Mouse (Mus musculus): ENCODE measurements at regions not wholly inside any gene's neighbourhood (a gene's known extent, or its start where the extent isn't known, plus 50 kb on each side); places are given as distances from the start of the nearest gene placed in this dataset.
"Not testable (repeated sequence)": the region's sequence is repeated elsewhere in the genome, so short reads cannot be mapped to it uniquely, and the experiment has no call there.

GRCm38 (mm10) chr12:77526581-77526980, 288.7 kb downstream of the Fut8 start:
- not testable (repeated sequence) for H3K4me1 ChIP-seq (ENCODE audit: insufficient read depth, low read depth, low read length); H3K9me3 ChIP-seq (replicated peaks); ATAC-seq (ENCODE audit: extremely low read depth, insufficient number of reproducible peaks, low FRiP score, poor library complexity, severe bottlenecking); DNase-seq (ENCODE audit: low spot score); H3K36me3 ChIP-seq (replicated peaks); H3K4me3 ChIP-seq (ENCODE audit: low read depth, low read length)
- H3K27me3 ChIP-seq (ENCODE audit: insufficient read depth, low read length): peaks cover 36% of the 10 kb centered on the region

DNA sequence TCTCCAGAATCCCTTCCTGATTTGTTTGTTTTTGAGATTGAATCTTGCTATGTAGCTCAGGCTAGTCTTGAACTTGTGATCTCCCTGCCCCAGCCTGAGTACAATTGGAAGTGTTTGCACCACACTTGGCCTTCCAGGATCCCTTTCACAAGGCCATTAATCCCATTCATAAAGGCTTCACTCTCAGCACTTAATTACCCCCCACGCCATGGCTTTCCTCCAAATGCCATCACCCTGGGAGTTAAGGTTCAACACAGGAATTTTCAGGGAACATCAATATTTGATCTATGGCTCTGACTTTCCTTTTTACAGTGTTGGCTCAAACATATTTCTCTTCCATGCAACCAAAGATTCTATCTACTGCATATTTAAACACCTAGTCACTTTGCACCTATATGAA, 289.6 kb downstream of the Fut8 start:
- Histone ChIP-seq H3K9me3 (replicated peaks) (no peaks in the 10 kb centered on the region), H3K4me1 (ENCODE audit: insufficient read depth, low read depth, low read length) (peaks cover 7% of the 10 kb centered on the region), H3K27me3 (ENCODE audit: insufficient read depth, low read length) (peaks cover 43% of the 10 kb centered on the region), H3K4me3 (ENCODE audit: low read depth, low read length) (no peak overlapping the region), H3K36me3 (replicated peaks) (no peaks in the 10 kb centered on the region)
- no peak for ATAC-seq (ENCODE audit: extremely low read depth, insufficient number of reproducible peaks, low FRiP score, poor library complexity, severe bottlenecking)
- TF ChIP-seq GATA2 (IDR thresholded peaks at IDR 0.05; ENCODE audit: borderline replicate concordance, low read depth, low read length) (no peak), POLR2AphosphoS5 (IDR thresholded peaks at IDR 0.05; ENCODE audit: insufficient replicate concordance, low read depth, low read length) (no peak), CTCF (IDR thresholded peaks at IDR 0.05; ENCODE audit: low read depth, low read length) (no peak), TAL1 (conservative IDR thresholded peaks at IDR 0.05; ENCODE audit: low read depth, low read length) (no peak), GATA1 (IDR thresholded peaks at IDR 0.05; ENCODE audit: borderline replicate concordance, low read length) (no peak)
- DNase-seq (ENCODE audit: low spot score): no peak

GRCm38 (mm10) chr12:77527953-77528865, 290.3 kb downstream of the Fut8 start:
- Histone ChIP-seq H3K36me3 (replicated peaks) (no peaks in the 10 kb centered on the region), H3K9me3 (replicated peaks) (no peaks in the 10 kb centered on the region), H3K4me3 (ENCODE audit: low read depth, low read length) (no peak overlapping the region), H3K4me1 (ENCODE audit: insufficient read depth, low read depth, low read length) (peaks cover 7% of the 10 kb centered on the region), H3K27me3 (ENCODE audit: insufficient read depth, low read length) (peaks cover 50% of the 10 kb centered on the region)
- ATAC-seq (ENCODE audit: extremely low read depth, insufficient number of reproducible peaks, low FRiP score, poor library complexity, severe bottlenecking) (no peak), DNase-seq (ENCODE audit: low spot score) (no peak)
- no peak for TF ChIP-seq GATA2 (IDR thresholded peaks at IDR 0.05; ENCODE audit: borderline replicate concordance, low read depth, low read length)
- TF ChIP-seq GATA1 (IDR thresholded peaks at IDR 0.05; ENCODE audit: borderline replicate concordance, low read length): no peak
- TF ChIP-seq TAL1 (conservative IDR thresholded peaks at IDR 0.05; ENCODE audit: low read depth, low read length): no peak
- no peak for TF ChIP-seq CTCF (IDR thresholded peaks at IDR 0.05; ENCODE audit: low read depth, low read length)
- no peak for TF ChIP-seq POLR2AphosphoS5 (IDR thresholded peaks at IDR 0.05; ENCODE audit: insufficient replicate concordance, low read depth, low read length)

DNA sequence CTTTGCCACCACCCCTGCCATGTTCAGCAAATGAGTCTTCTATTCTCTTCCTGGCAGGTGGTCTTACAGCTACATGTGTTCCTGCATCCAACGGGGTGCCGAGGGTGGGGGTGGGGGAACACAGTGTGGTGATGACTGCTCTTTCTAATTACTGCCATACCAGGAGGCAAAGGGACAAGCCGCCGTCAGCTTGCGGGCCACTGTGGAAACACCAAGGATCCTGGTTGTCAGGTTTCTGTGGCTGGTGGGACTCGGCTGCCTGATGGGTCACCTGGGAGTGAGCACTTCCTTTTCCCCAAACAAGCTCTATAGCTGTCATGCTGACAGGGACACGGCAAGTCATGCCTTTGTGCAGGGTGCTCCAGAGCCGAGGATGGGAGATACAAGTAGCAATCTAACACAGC, 290.9 kb downstream of the Fut8 start:
- DNase-seq (ENCODE audit: low spot score) (no peak), ATAC-seq (ENCODE audit: extremely low read depth, insufficient number of reproducible peaks, low FRiP score, poor library complexity, severe bottlenecking) (no peak)
- H3K9me3 ChIP-seq (replicated peaks): no peaks in the 10 kb centered on the region
- H3K36me3 ChIP-seq (replicated peaks): no peaks in the 10 kb centered on the region
- no peak overlapping the region for H3K4me3 ChIP-seq (ENCODE audit: low read depth, low read length)
- TF ChIP-seq TAL1 (conservative IDR thresholded peaks at IDR 0.05; ENCODE audit: low read depth, low read length) (no peak), CTCF (IDR thresholded peaks at IDR 0.05; ENCODE audit: low read depth, low read length) (no peak), POLR2AphosphoS5 (IDR thresholded peaks at IDR 0.05; ENCODE audit: insufficient replicate concordance, low read depth, low read length) (no peak), GATA1 (IDR thresholded peaks at IDR 0.05; ENCODE audit: borderline replicate concordance, low read length) (no peak), GATA2 (IDR thresholded peaks at IDR 0.05; ENCODE audit: borderline replicate concordance, low read depth, low read length) (no peak)
- peaks cover 7% of the 10 kb centered on the region for H3K4me1 ChIP-seq (ENCODE audit: insufficient read depth, low read depth, low read length)
- H3K27me3 ChIP-seq (ENCODE audit: insufficient read depth, low read length): peaks cover 56% of the 10 kb centered on the region

GRCm38 (mm10) chr12:77529414-77529813, 291.5 kb downstream of the Fut8 start:
- no peak for TF ChIP-seq TAL1 (conservative IDR thresholded peaks at IDR 0.05; ENCODE audit: low read depth, low read length)
- no peak for TF ChIP-seq GATA1 (IDR thresholded peaks at IDR 0.05; ENCODE audit: borderline replicate concordance, low read length)
- no peak for TF ChIP-seq GATA2 (IDR thresholded peaks at IDR 0.05; ENCODE audit: borderline replicate concordance, low read depth, low read length)
- TF ChIP-seq CTCF (IDR thresholded peaks at IDR 0.05; ENCODE audit: low read depth, low read length): no peak
- no peak for TF ChIP-seq POLR2AphosphoS5 (IDR thresholded peaks at IDR 0.05; ENCODE audit: insufficient replicate concordance, low read depth, low read length)
- ATAC-seq (ENCODE audit: extremely low read depth, insufficient number of reproducible peaks, low FRiP score, poor library complexity, severe bottlenecking) (no peak), DNase-seq (ENCODE audit: low spot score) (no peak)
- H3K4me3 ChIP-seq (ENCODE audit: low read depth, low read length): no peak overlapping the region
- H3K27me3 ChIP-seq (ENCODE audit: insufficient read depth, low read length): peaks cover 62% of the 10 kb centered on the region
- no peaks in the 10 kb centered on the region for H3K36me3 ChIP-seq (replicated peaks)
- peaks cover 7% of the 10 kb centered on the region for H3K4me1 ChIP-seq (ENCODE audit: insufficient read depth, low read depth, low read length)
- no peaks in the 10 kb centered on the region for H3K9me3 ChIP-seq (replicated peaks)

GRCm38 (mm10) chr12:77529955-77530354, 292.0 kb downstream of the Fut8 start:
- DNase-seq (ENCODE audit: low spot score): no peak
- peaks cover 7% of the 10 kb centered on the region for H3K4me1 ChIP-seq (ENCODE audit: insufficient read depth, low read depth, low read length)
- no peak for ATAC-seq (ENCODE audit: extremely low read depth, insufficient number of reproducible peaks, low FRiP score, poor library complexity, severe bottlenecking)
- H3K27me3 ChIP-seq (ENCODE audit: insufficient read depth, low read length): peaks cover 67% of the 10 kb centered on the region
- no peaks in the 10 kb centered on the region for H3K36me3 ChIP-seq (replicated peaks)
- no peak overlapping the region for H3K4me3 ChIP-seq (ENCODE audit: low read depth, low read length)
- TF ChIP-seq POLR2AphosphoS5 (IDR thresholded peaks at IDR 0.05; ENCODE audit: insufficient replicate concordance, low read depth, low read length): no peak
- TF ChIP-seq TAL1 (conservative IDR thresholded peaks at IDR 0.05; ENCODE audit: low read depth, low read length): no peak
- TF ChIP-seq GATA1 (IDR thresholded peaks at IDR 0.05; ENCODE audit: borderline replicate concordance, low read length): no peak
- TF ChIP-seq GATA2 (IDR thresholded peaks at IDR 0.05; ENCODE audit: borderline replicate concordance, low read depth, low read length): no peak
- TF ChIP-seq CTCF (IDR thresholded peaks at IDR 0.05; ENCODE audit: low read depth, low read length): no peak
- H3K9me3 ChIP-seq (replicated peaks): no peaks in the 10 kb centered on the region
